Mouse (Mus musculus) liver, embryonic 14.5 days (tissue): Measurements from ENCODE around the gene Arhgap30. TPM values are rescaled to one million over a fixed set of nuclear protein-coding genes. Genes with fewer than 3 reads are reported as not detected.

Source experiments
- ATAC-seq: fragments of 200-750 bp; cut with Nextera tagmentation; 2 replicates; pipeline ENCODE4 v1.8.0; 2017; ENCODE audit warnings: moderate number of reproducible peaks, mild to moderate bottlenecking, moderate library complexity; ENCODE audit not compliant: insufficient read depth
- DNase-seq, 3 experiments: peaks; one replicate each; pipeline ENCODE4 v3.0.0-alpha.2; 2012 to 2013; ENCODE audit warnings: low read depth in 3 of 3, low spot score in 3 of 3
- H3K27ac ChIP-seq: fragments of 300-500 bp; sonication (generic); 2 replicates; pipeline ENCODE4 v1.5.1; 2014; ENCODE audit warnings: moderate library complexity, mild to moderate bottlenecking, control low read depth, inconsistent platforms
- H3K27me3 ChIP-seq: fragments of 300-500 bp; sonication (generic); 2 replicates; pipeline ENCODE4 v1.6.1; 2014; ENCODE audit warnings: mild to moderate bottlenecking, low read length, moderate library complexity; ENCODE audit not compliant: control insufficient read depth, insufficient read depth
- H3K36me3 ChIP-seq: fragments of 300-500 bp; sonication (generic); replicated peaks from 2 replicates; pipeline ENCODE4 v1.6.1; 2014; ENCODE audit warnings: low read depth; ENCODE audit not compliant: control insufficient read depth, insufficient read depth
- H3K4me1 ChIP-seq, 2 experiments: fragments of 200-500 bp in 1 of 2; fragments of 300-500 bp in 1 of 2; sonication (generic) in 1 of 2; replicated peaks; 2 replicates each; pipeline ENCODE4 v1.6.1; 2012 to 2014; ENCODE audit warnings: antibody characterized with exemption in 1 of 2, inconsistent platforms in 1 of 2, low read length in 1 of 2; ENCODE audit not compliant: control insufficient read depth in 2 of 2, insufficient read depth in 2 of 2
- H3K4me2 ChIP-seq: fragments of 300-500 bp; sonication (generic); 2 replicates; pipeline ENCODE4 v1.6.1; 2014; ENCODE audit warnings: low read depth, mild to moderate bottlenecking, control low read depth, moderate library complexity
- H3K4me3 ChIP-seq, 2 experiments: fragments of 200-500 bp in 1 of 2; fragments of 300-500 bp in 1 of 2; sonication (generic) in 1 of 2; 2 replicates each; pipeline ENCODE4 v1.5.1; 2012 to 2014; ENCODE audit warnings: low read depth in 2 of 2, low read length in 2 of 2, mild to moderate bottlenecking in 2 of 2, control low read depth in 1 of 2, inconsistent platforms in 1 of 2, moderate library complexity in 1 of 2; ENCODE audit not compliant: insufficient read depth in 1 of 2
- H3K9ac ChIP-seq: fragments of 300-500 bp; sonication (generic); replicated peaks from 2 replicates; pipeline ENCODE4 v1.6.1; 2014; ENCODE audit warnings: mild to moderate bottlenecking, control low read depth, moderate library complexity
- H3K9me3 ChIP-seq: fragments of 300-500 bp; sonication (generic); 2 replicates; pipeline ENCODE4 v1.6.1; 2016; ENCODE audit warnings: low read length, mixed read lengths; ENCODE audit not compliant: control insufficient read depth
- CTCF ChIP-seq: IDR thresholded peaks from 2 replicates; pipeline ENCODE4 v1.5.1; 2016; ENCODE audit warnings: antibody characterized with exemption, low read depth, control low read depth
- EP300 ChIP-seq: IDR thresholded peaks from 2 replicates; pipeline ENCODE4 v1.6.1; 2016; ENCODE audit warnings: antibody characterized with exemption, low read depth
- WGBS: fragments of 180-500 bp; shearing (Covaris S2); extraction: QIAGEN DNeasy Blood & Tissue Kit; methylation state at CpG from one replicate; pipeline ENCODE4 v1.1.7; 2014; ENCODE audit not compliant: insufficient replicate concordance; 5-methylcytosine and 5-hydroxymethylcytosine counted together
- polyA plus RNA-seq, 2 experiments: library from polyadenylated mRNA; depleted of rRNA in 1 of 2; stranded (reverse) in 1 of 2; unstranded in 1 of 2; fragments of >200 nt; fragmentation: Nextera tagmentation in 1 of 2; extraction: Ambion mirVana in 1 of 2; gene quantifications; 2 replicates each; pipeline versions ENCODE4 v1.2.1 to v1.2.3; 2012 to 2014

Arhgap30 gene
- polyA plus RNA-seq, 2 experiments, result 1.8 to 3.0 TPM

DNA sequence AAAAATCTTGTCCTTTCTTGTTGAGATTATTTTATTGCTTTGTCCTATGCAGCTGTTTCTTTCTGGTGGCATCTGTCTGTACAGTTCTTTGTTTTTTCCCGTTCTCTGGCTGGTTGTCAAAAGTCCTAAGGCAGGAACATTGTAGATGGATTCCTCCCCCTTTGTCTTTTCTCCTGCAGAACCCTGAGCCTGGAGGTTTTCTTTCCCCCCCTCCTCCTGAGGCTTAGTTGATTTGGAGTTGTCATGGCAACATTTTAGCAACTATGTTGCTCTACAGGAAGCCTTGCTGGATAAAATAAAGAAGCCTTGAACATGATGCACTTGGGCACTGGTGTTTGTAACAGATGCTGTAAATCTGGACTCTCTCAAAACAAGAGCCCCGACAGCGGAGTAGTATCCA is 23.7 kb downstream of the Arhgap30 start:
- H3K9ac ChIP-seq, result peak overlapping the region; percentile 89
- no peaks in the 10 kb centered on the region for H3K27me3 ChIP-seq
- TF ChIP-seq CTCF (no peak), EP300 (no peak)
- no peaks in the 10 kb centered on the region; the same call in none of the 2 replicates for H3K36me3 ChIP-seq
- H3K27ac ChIP-seq, result no peak overlapping the region
- ATAC-seq (no peak), DNase-seq (peak in 1 of 3 experiments; percentile 14)
- H3K4me2 ChIP-seq, result peak overlapping the region; percentile 82
- peak overlapping the region; percentile 89 to 97 for H3K4me3 ChIP-seq
- H3K9me3 ChIP-seq, result no peaks in the 10 kb centered on the region
- WGBS, result 60% methylated on average over 3 of the region's 3 CpGs
- H3K4me1 ChIP-seq, result peaks cover 10 to 22% of the 10 kb centered on the region in 2 experiments

DNA sequence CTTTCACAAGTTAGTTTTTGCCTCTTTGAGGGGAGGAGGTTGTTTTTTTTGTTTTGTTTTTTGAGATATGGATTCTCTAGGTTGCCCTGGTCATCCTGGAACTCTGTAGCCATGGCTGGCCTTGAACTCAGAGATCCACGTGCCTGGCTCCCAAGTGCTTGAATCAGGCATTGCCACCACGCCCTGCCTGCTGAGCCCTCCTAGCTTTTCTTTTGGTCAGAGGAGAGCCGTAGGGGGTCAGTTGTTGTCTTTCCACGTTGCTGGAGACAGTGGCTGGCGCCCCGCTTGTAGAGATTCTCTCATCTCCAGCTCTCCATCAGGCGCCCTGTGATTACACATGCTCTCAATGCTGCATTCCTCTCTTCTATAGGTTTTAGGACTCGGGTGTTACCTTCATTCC is 24.9 kb downstream of the Arhgap30 start:
- 75% methylated on average over 8 of the region's 8 CpGs for WGBS
- Histone ChIP-seq H3K4me2 (no peak overlapping the region), H3K9ac (no peak overlapping the region), H3K4me1 (peaks cover 10 to 22% of the 10 kb centered on the region in 2 experiments), H3K9me3 (no peaks in the 10 kb centered on the region), H3K4me3 (no peak overlapping the region), H3K36me3 (peaks cover 8% of the 10 kb centered on the region), H3K27ac (no peak overlapping the region), H3K27me3 (no peaks in the 10 kb centered on the region)
- ATAC-seq (no peak), DNase-seq (no peak)
- TF ChIP-seq EP300 (no peak), CTCF (no peak)

- H3K27me3 ChIP-seq, result no peaks in the 10 kb centered on the region
- TF ChIP-seq EP300, result no peak
- TF ChIP-seq CTCF, result no peak
- no peak within 1 kb of the TSS for H3K4me3 ChIP-seq
- no peaks in the 10 kb centered on the region for H3K9me3 ChIP-seq
- H3K27ac ChIP-seq, result no peak within 1 kb of the TSS
- ATAC-seq (no peak), DNase-seq (no peak)
- H3K36me3 ChIP-seq, result peaks cover 8% of the 10 kb centered on the region
- H3K4me1 ChIP-seq, result peaks cover 4 to 14% of the 10 kb centered on the region in 2 experiments
- WGBS, result 82% methylated on average over 5 of the region's 5 CpGs
- H3K9ac ChIP-seq, result no peak within 1 kb of the TSS
- H3K4me2 ChIP-seq, result no peak within 1 kb of the TSS
Observed at GRCm38 (mm10) chr1:171418660-171419059, 29.9 kb downstream of the Arhgap30 start, which contains the start of gene Tstd1. Tstd1 (plus strand) TSS chr1:171418872.

GRCm38 (mm10) chr1:171419291-171419882 is 30.6 kb downstream of the Arhgap30 start:
- H3K9me3 ChIP-seq, result no peaks in the 10 kb centered on the region

GRCm38 (mm10) chr1:171419905-171420304 is 31.2 kb downstream of the Arhgap30 start:
- WGBS, result 72% methylated on average over 5 of the region's 5 CpGs
- no peak for TF ChIP-seq EP300
- TF ChIP-seq CTCF, result no peak
- H3K9ac ChIP-seq, result no peak overlapping the region
- H3K4me1 ChIP-seq, result peaks cover 0 to 6% of the 10 kb centered on the region in 2 experiments; a peak in 1 of 4 replicates
- peaks cover 8% of the 10 kb centered on the region for H3K36me3 ChIP-seq
- no peaks in the 10 kb centered on the region for H3K9me3 ChIP-seq
- H3K27me3 ChIP-seq, result no peaks in the 10 kb centered on the region
- ATAC-seq (no peak), DNase-seq (no peak)
- no peak overlapping the region for H3K27ac ChIP-seq
- no peak overlapping the region for H3K4me3 ChIP-seq
- H3K4me2 ChIP-seq, result no peak overlapping the region

More at GRCm38 (mm10) chr1:171419291-171419882, 30.6 kb downstream of the Arhgap30 start:
- no peak overlapping the region for H3K4me2 ChIP-seq
- H3K9ac ChIP-seq, result no peak overlapping the region
- TF ChIP-seq CTCF, result no peak
- H3K36me3 ChIP-seq, result peaks cover 8% of the 10 kb centered on the region
- no peak overlapping the region for H3K27ac ChIP-seq
- H3K27me3 ChIP-seq, result no peaks in the 10 kb centered on the region
- peaks cover 3 to 7% of the 10 kb centered on the region in 2 experiments; a peak in 3 of 4 replicates for H3K4me1 ChIP-seq
- no peak for ATAC-seq
- WGBS, result 70% methylated on average over 12 of the region's 12 CpGs
- no peak overlapping the region for H3K4me3 ChIP-seq
- DNase-seq, result no peak
